10 mouse cellular contexts compared by ENCODE assay signal in genomic region chr12:107969841-107970371, GRCm38 (mm10). TPM values are rescaled to one million over a fixed set of nuclear protein-coding genes. Genes with fewer than 3 reads are reported as not detected.
DNase-seq lines count a peak whose midpoint lies in the region; ATAC-seq and TF ChIP-seq lines count a peak whose summit lies in the region.
"Had no signal": no experiment of that assay in that cellular context is flagged by ENCODE, and none has a peak within 500 bp of the region (broad histone marks: within the 10 kb centered on the region; RNA-seq: fewer than 3 reads in every experiment).

No protein-coding gene starts in this region.

- no peak for TF ChIP-seq CTCF in lung, adult 2 months (IDR thresholded peaks at IDR 0.05; ENCODE audit: insufficient read depth, low read length)

- no peak for ATAC-seq in heart, embryonic 15.5 days (replicated peaks; ENCODE audit: insufficient number of reproducible peaks, insufficient read depth, low FRiP score, low read depth)
- ATAC-seq in forebrain, embryonic 13.5 days: peak; percentile 79
- ATAC-seq in neural tube, embryonic 12.5 days (ENCODE audit: low FRiP score, low read depth): peak; percentile 41; the same call in 1 of the 2 replicates

- H3K9me3 ChIP-seq in heart, embryonic 15.5 days (replicated peaks): no peaks in the 10 kb centered on the region
- H3K9me3 ChIP-seq in forebrain, embryonic 13.5 days (replicated peaks): no peaks in the 10 kb centered on the region
- no peaks in the 10 kb centered on the region for H3K9me3 ChIP-seq in neural tube, embryonic 12.5 days
- H3K9me3 ChIP-seq: liver, embryonic 15.5 days had no signal

- H3K9ac ChIP-seq in heart, embryonic 15.5 days: no peak overlapping the region
- H3K9ac ChIP-seq in forebrain, embryonic 13.5 days: peak overlapping the region; percentile 37; the same call in 1 of the 2 replicates
- H3K9ac ChIP-seq in neural tube, embryonic 12.5 days: no peak overlapping the region
- H3K9ac ChIP-seq: liver, embryonic 15.5 days had no signal

- 37% methylated on average over 18 of the region's 18 CpGs for WGBS in heart, embryonic 15.5 days
- WGBS in forebrain, embryonic 13.5 days: 14% methylated on average over 18 of the region's 18 CpGs
- 29% methylated on average over 18 of the region's 18 CpGs for WGBS in neural tube, embryonic 12.5 days
- 66% methylated on average over 18 of the region's 18 CpGs for WGBS in lung, adult 2 months

- no peak for TF ChIP-seq POLR2A in lung, adult 2 months (IDR thresholded peaks at IDR 0.05; ENCODE audit: borderline replicate concordance, extremely low read depth, low read depth, low read length)

- H3K4me3 ChIP-seq in heart, embryonic 15.5 days: no peak overlapping the region
- peak overlapping the region; percentile 16 for H3K4me3 ChIP-seq in forebrain, embryonic 13.5 days
- no peak overlapping the region for H3K4me3 ChIP-seq in neural tube, embryonic 12.5 days
- H3K4me3 ChIP-seq in lung, adult 2 months (replicated peaks; ENCODE audit: extremely low read depth, low read depth, low read length): no peak overlapping the region
- H3K4me3 ChIP-seq: liver, embryonic 15.5 days had no signal

- DNase-seq in heart, adult 11 months: no peak
- DNase-seq in layer of hippocampus, postnatal 36 days: peak; percentile 52 to 70
- DNase-seq in adrenal gland, postnatal 4 days (ENCODE audit: low spot score in 2 of 2): no peak
- no peak for DNase-seq in lung, adult 2 months
- no peak for DNase-seq in urinary bladder, postnatal 14 days (ENCODE audit: low spot score)

- H3K27me3 ChIP-seq in heart, embryonic 15.5 days: no peaks in the 10 kb centered on the region
- H3K27me3 ChIP-seq in forebrain, embryonic 13.5 days: no peaks in the 10 kb centered on the region
- H3K27me3 ChIP-seq in neural tube, embryonic 12.5 days (replicated peaks): no peaks in the 10 kb centered on the region

- no peaks in the 10 kb centered on the region for H3K36me3 ChIP-seq in heart, embryonic 15.5 days
- H3K36me3 ChIP-seq in forebrain, embryonic 13.5 days (ENCODE audit: poor library complexity, severe bottlenecking): peaks cover 3% of the 10 kb centered on the region; the same call in 1 of the 2 replicates
- no peaks in the 10 kb centered on the region; the same call in 1 of the 2 replicates for H3K36me3 ChIP-seq in neural tube, embryonic 12.5 days
- H3K36me3 ChIP-seq: liver, embryonic 15.5 days had no signal

- H3K4me2 ChIP-seq in heart, embryonic 15.5 days: 0 out of 2 replicates have a peak overlapping the region, but pooled peaks have one; percentile 15
- peak overlapping the region; percentile 53 for H3K4me2 ChIP-seq in forebrain, embryonic 13.5 days
- peak overlapping the region; percentile 53 for H3K4me2 ChIP-seq in neural tube, embryonic 12.5 days (replicated peaks)
- H3K4me2 ChIP-seq: liver, embryonic 15.5 days had no signal

- H3K4me1 ChIP-seq in heart, embryonic 15.5 days (replicated peaks): peaks cover 36% of the 10 kb centered on the region
- H3K4me1 ChIP-seq in forebrain, embryonic 13.5 days: peaks cover 97% of the 10 kb centered on the region
- peaks cover 85% of the 10 kb centered on the region for H3K4me1 ChIP-seq in neural tube, embryonic 12.5 days
- H3K4me1 ChIP-seq in lung, adult 2 months (ENCODE audit: control insufficient read depth, insufficient read depth, low read length): no peaks in the 10 kb centered on the region; the same call in 1 of the 2 replicates
- H3K4me1 ChIP-seq: liver, embryonic 15.5 days had no signal

- no peak overlapping the region for H3K27ac ChIP-seq in heart, embryonic 15.5 days
- peak overlapping the region; percentile 92 for H3K27ac ChIP-seq in forebrain, embryonic 13.5 days
- H3K27ac ChIP-seq in neural tube, embryonic 12.5 days: 0 out of 2 replicates have a peak overlapping the region, but pooled peaks have one; percentile 33
- H3K27ac ChIP-seq: liver, embryonic 15.5 days had no signal

RNA-seq across cellular contexts. Expression of gene Bcl11b, which starts 33.5 kb away (rescaled TPM):
- 4.6 and 9.3 TPM in 2 replicates for polyA plus RNA-seq in heart, embryonic 15.5 days (2015; fragmentation: Nextera tagmentation; extraction: Ambion mirVana)
- 53.5 and 61.1 TPM in 2 replicates for polyA plus RNA-seq in forebrain, embryonic 13.5 days (2015; fragmentation: Nextera tagmentation; extraction: Ambion mirVana)
- 100 to 1,000 TPM; 134 to 137 TPM for total RNA-seq in layer of hippocampus, postnatal 36 days (2021)
- polyA plus RNA-seq in neural tube, embryonic 12.5 days (2016; fragmentation: Nextera tagmentation; extraction: Ambion mirVana): 25.9 and 27.1 TPM in 2 replicates
- total RNA-seq in adrenal gland, postnatal 4 days (2021): 1 to 10 TPM; 1.4 to 2.2 TPM
- polyA plus RNA-seq in lung, adult 2 months (2012; rRNA removed): 2.6 and 4.2 TPM in 2 replicates
- polyA plus RNA-seq: C2C12 had no signal

Comparison
In these comparisons a context has a peak if more than half of its experiments do, and no peak if none do; other contexts are left out.
1. DNase-seq: peak in layer of hippocampus, postnatal 36 days (2 of 2); none in heart, adult 11 months (single experiment), adrenal gland, postnatal 4 days (0 of 2), lung, adult 2 months (single experiment) and urinary bladder, postnatal 14 days (single experiment).
2. Peak in every context shown above with its lines, with median percentiles within 50 percentile points of each other: H3K4me2 ChIP-seq.